Mouse (Mus musculus): ENCODE results near the gene Nsun3.

Gene Nsun3

GRCm38 (mm10) chr16:62786621-62787331, at the start of gene Nsun3:
Nsun3 (minus strand) TSS chr16:62786818.
- peak; percentile 97 for DNase-seq (ENCODE audit: low spot score)

GRCm38 (mm10) chr16:62834016-62834735, 47.6 kb upstream of the Nsun3 start:
- DNase-seq (ENCODE audit: low spot score) = no peak

DNA sequence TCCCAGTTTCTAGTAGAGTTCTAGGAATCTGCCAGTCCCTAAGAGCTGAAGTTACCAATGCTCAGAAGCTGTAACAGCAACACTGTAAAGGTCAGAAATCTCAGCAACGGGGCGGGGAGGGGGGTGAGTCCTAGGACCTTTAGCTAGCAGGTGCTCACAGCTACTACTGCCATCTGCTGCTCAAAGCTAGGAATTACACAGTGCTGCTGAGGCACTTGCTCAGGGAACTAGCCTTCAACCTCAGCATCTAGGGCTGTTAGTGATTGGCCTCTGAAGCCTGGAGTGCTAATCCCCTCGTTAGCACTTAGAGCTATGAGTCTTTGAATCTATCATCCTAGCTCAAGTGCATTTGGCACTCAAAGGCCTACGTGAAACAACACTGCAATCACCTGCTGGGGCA, 45.9 kb upstream of the Nsun3 start:
- DNase-seq (ENCODE audit: low spot score) = peak; percentile 81

- DNase-seq (ENCODE audit: low spot score) = no peak
These were observed 45.4 kb upstream of the Nsun3 start for GRCm38 (mm10) chr16:62832027-62832426.

DNA sequence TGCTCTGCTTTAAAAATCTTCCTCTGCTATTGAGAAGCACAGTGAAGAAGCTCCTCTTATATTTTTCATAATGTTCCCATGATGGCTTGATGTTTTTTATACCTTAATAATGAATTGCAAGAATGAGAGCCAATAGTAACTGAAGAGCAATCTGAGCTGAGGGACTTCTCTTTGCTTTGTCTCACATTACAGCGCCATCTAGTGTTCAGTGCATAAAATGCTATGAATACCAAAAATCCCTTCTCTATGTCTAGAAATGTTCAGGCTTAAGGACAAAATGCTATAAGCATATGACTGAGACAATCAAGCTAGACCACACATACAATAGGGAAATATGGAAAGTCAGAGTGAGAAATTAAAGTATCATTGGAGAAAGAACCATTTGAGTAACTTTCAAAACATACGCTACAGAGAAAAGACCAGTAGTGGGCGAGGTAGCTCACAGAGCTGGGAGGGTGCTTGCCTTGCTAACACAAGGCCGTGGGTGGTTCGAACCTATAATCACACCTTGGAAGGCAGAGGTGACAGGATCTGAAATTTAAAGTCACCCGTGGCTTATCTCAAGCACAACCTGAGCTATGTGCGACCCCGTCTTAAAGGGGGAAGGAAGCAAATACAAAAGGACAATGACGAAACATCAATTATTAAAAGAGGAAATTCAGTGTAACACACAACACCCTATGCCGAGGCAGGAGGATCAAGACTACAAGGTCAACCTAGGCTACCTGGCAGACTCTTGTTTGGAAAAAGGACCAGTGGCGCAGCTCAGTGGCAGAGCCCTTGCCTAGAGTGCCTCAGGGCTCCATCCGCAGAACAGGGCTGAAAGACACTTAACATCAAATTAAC, 39.8 kb upstream of the Nsun3 start:
- peak; percentile 79 for DNase-seq (ENCODE audit: low spot score)

GRCm38 (mm10) chr16:62822472-62822871, 35.9 kb upstream of the Nsun3 start:
- no peak for DNase-seq (ENCODE audit: low spot score)

- DNase-seq (ENCODE audit: low spot score) = no peak
These were observed 27.9 kb upstream of the Nsun3 start, which contains the start of gene Stx19 for GRCm38 (mm10) chr16:62814491-62814890. Stx19 (plus strand) TSS chr16:62814676.

DNA sequence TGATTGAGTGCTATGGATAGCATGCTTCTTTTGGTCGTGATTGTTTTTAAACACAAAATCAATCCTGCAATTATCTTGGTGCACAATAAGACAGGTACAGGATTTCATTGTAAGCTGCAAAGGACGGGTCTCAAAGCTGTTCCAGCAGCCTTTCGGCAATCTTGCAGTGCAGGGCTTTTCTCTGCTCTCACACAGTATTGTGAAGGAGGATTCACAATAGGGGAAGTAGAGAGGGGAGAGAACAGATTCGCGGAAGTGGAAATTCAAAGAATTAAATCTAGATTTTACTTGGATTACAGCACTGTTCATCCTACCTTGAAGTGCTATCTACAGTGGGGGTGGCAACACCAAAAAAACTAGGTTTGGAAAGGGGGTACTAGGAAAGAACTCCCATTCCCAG, 27.2 kb upstream of the Nsun3 start:
- no peak for DNase-seq (ENCODE audit: low spot score)

- no peak for DNase-seq (ENCODE audit: low spot score)
These were observed 24.2 kb upstream of the Nsun3 start for GRCm38 (mm10) chr16:62810855-62811254.

- DNase-seq (ENCODE audit: low spot score) = peak; percentile 35
These were observed 20.8 kb upstream of the Nsun3 start for GRCm38 (mm10) chr16:62807249-62807979.

GRCm38 (mm10) chr16:62804621-62805020, 18.0 kb upstream of the Nsun3 start:
- DNase-seq (ENCODE audit: low spot score) = no peak

DNA sequence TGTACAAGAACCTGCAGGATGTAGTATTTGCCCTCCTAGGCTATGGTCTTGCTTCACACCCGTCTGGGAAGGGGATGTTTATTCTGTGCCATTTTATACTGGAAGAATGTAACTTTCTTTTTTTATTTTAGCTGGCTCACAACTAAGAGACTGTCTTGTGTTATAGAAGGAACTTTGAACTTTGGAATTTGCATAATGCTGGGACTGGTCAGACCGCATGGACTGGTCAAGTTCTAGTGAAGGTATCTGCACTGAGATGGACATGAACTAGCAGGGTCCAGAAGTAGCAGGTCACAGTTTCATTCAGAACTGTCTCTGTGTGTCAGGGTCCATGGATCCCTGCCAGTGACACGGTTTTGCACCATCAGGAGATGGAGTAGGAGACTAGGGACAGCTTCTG, 13.2 kb upstream of the Nsun3 start:
- no peak for DNase-seq (ENCODE audit: low spot score)

DNA sequence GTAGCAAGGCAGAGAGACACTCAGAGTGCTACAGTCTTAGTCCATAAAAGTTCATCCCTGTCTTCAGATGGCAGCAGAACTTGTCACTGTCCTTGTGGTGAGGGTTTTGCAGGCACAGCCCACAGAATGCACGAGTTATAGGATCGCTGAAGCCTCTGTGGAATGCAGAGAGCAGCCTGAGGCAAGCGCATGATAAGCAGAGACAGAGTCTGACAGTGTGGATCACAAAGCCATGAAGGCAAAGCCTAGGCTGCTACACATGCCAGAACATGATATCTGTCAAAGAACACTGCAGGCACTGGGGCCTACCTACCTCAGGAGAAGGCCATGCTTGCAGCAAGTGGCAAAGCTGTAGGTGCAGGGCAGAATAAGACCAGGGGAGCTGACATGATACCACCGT, 12.8 kb upstream of the Nsun3 start:
- no peak for DNase-seq (ENCODE audit: low spot score)

- no peak for DNase-seq (ENCODE audit: low spot score)
These were observed 12.2 kb upstream of the Nsun3 start for GRCm38 (mm10) chr16:62798808-62799207.

- no peak for DNase-seq (ENCODE audit: low spot score)
These were observed 10.0 kb upstream of the Nsun3 start for GRCm38 (mm10) chr16:62796608-62797007.

DNA sequence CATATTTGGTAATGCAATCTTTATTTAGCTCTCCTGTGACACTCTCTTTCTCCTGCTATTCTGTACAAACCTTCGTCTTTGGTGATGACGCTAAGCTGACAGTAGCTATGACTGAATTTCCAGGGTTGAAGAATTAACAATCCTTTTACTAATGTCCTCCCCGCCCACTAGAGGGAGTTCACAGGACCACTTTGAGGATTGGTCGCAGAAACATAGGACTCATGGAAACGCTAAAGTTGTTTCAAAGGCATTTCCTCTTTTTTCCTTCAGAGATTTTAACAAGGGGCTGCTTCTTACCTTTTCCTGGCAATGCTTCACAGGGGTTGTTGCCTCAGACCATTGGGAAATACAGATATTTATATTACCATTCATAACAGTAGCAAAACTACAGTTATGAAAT, 4.4 kb downstream of the Nsun3 start:
- peak; percentile 47 for DNase-seq (ENCODE audit: low spot score)

- DNase-seq (ENCODE audit: low spot score) = no peak
These were observed 8.3 kb downstream of the Nsun3 start for GRCm38 (mm10) chr16:62778282-62778681.

DNA sequence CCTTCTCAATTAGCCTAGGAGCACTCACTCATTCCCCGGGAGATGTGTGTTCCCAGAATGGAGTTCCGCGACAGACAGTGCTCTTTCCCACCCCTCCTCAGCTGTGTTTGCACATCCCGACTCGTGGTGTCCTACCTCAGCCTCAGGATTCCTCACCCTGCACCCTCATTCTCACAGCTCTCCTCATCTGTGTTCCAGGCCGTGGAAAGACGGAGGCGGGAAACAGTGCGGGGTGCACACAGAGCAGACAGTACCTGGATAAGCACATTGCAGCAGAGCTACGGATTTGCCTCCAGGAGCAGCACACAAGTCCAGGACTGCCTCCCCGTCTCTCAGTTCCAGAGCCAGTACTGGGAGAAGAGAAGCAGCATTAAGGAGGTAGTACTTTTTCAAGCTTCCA, 10.6 kb downstream of the Nsun3 start:
- DNase-seq (ENCODE audit: low spot score) = no peak

GRCm38 (mm10) chr16:62773462-62773861, 13.2 kb downstream of the Nsun3 start:
- DNase-seq (ENCODE audit: low spot score) = no peak

- DNase-seq (ENCODE audit: low spot score) = peak; percentile 22
These were observed 28.3 kb downstream of the Nsun3 start for GRCm38 (mm10) chr16:62758340-62758739.

- no peak for DNase-seq (ENCODE audit: low spot score)
These were observed 31.3 kb downstream of the Nsun3 start for GRCm38 (mm10) chr16:62755307-62755706.

GRCm38 (mm10) chr16:62753597-62753996, 33.0 kb downstream of the Nsun3 start:
- no peak for DNase-seq (ENCODE audit: low spot score)
